Mouse (Mus musculus) kidney, embryonic 15.5 days (tissue): ENCODE measurements around the gene Gm853. TPM values are rescaled to one million over a fixed set of nuclear protein-coding genes. Genes with fewer than 3 reads are reported as not detected.

Experiments used
- ATAC-seq: fragments of 200-750 bp; cut with Nextera tagmentation; replicated peaks from 2 replicates; pipeline ENCODE4 v1.8.0; 2017; ENCODE audit warnings: moderate TSS enrichment; ENCODE audit not compliant: low FRiP score
- H3K27ac ChIP-seq: fragments of 300-500 bp; sonication (generic); 2 replicates; pipeline ENCODE4 v1.5.1; 2015; ENCODE audit warnings: mild to moderate bottlenecking, inconsistent platforms
- H3K27me3 ChIP-seq: fragments of 300-500 bp; sonication (generic); 2 replicates; pipeline ENCODE4 v1.6.1; 2015; ENCODE audit warnings: inconsistent platforms
- H3K36me3 ChIP-seq: fragments of 300-500 bp; sonication (generic); 2 replicates; pipeline ENCODE4 v1.6.1; 2015; ENCODE audit warnings: inconsistent platforms
- H3K4me1 ChIP-seq: fragments of 300-500 bp; sonication (generic); 2 replicates; pipeline ENCODE4 v1.6.1; 2015; ENCODE audit warnings: inconsistent platforms
- H3K4me2 ChIP-seq: fragments of 300-500 bp; sonication (generic); 2 replicates; pipeline ENCODE4 v1.6.1; 2015; ENCODE audit warnings: moderate library complexity, mild to moderate bottlenecking, inconsistent platforms
- H3K4me3 ChIP-seq: fragments of 300-500 bp; sonication (generic); replicated peaks from 2 replicates; pipeline ENCODE4 v1.5.1; 2015; ENCODE audit warnings: mild to moderate bottlenecking, inconsistent platforms
- H3K9ac ChIP-seq: fragments of 300-500 bp; sonication (generic); 2 replicates; pipeline ENCODE4 v1.6.1; 2015; ENCODE audit warnings: mild to moderate bottlenecking, inconsistent platforms
- H3K9me3 ChIP-seq: fragments of 300-500 bp; sonication (generic); replicated peaks from 2 replicates; pipeline ENCODE4 v1.6.1; 2016; ENCODE audit warnings: inconsistent platforms
- WGBS: fragments of 180-500 bp; shearing (Covaris S2); methylation state at CpG from one replicate; pipeline ENCODE4 v1.1.7; 2015; ENCODE audit warnings: mixed read lengths; 5-methylcytosine and 5-hydroxymethylcytosine counted together
- polyA plus RNA-seq: library from polyadenylated mRNA; unstranded; fragments of >200 nt; fragmentation: Nextera tagmentation; extraction: Ambion mirVana; gene quantifications from 2 replicates; pipeline ENCODE4 v1.2.1, GENCODE M21; 2015

Gm853 gene
- 0.26 and 0.39 TPM in 2 replicates for polyA plus RNA-seq

DNA sequence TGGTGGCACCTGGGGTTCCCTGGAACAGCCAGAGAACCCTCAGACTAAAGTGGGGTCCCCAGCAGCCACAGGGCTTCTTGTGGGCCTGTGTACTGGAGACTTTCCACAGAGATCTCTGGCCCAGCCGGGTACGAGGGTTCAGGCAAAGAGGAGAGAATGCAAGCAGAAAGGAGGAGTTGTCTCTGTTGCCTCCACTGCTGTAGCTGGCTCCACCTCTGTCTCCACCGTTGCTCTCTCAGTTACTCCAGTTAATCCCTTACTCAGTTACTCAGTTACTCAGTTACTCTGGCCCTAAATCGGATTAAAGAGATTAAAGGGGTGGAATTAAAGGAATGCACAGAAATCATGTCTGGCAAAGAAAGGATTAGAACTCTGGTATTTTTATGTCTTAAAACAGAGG, at the start of gene Gm853:
TSS of gene Gm853 (minus strand) at position 223 of the 400 bp plus-strand sequence.
- Histone ChIP-seq H3K27ac (no peak within 1 kb of the TSS), H3K9ac (no peak within 1 kb of the TSS), H3K4me2 (no peak within 1 kb of the TSS), H3K36me3 (no peaks in the 10 kb centered on the region), H3K4me3 (no peak within 1 kb of the TSS), H3K27me3 (peaks cover 8% of the 10 kb centered on the region; the same call in 1 of the 2 replicates), H3K4me1 (no peaks in the 10 kb centered on the region), H3K9me3 (no peaks in the 10 kb centered on the region)
- 69% methylated on average over 4 of the region's 4 CpGs for WGBS
- ATAC-seq, result no peak

DNA sequence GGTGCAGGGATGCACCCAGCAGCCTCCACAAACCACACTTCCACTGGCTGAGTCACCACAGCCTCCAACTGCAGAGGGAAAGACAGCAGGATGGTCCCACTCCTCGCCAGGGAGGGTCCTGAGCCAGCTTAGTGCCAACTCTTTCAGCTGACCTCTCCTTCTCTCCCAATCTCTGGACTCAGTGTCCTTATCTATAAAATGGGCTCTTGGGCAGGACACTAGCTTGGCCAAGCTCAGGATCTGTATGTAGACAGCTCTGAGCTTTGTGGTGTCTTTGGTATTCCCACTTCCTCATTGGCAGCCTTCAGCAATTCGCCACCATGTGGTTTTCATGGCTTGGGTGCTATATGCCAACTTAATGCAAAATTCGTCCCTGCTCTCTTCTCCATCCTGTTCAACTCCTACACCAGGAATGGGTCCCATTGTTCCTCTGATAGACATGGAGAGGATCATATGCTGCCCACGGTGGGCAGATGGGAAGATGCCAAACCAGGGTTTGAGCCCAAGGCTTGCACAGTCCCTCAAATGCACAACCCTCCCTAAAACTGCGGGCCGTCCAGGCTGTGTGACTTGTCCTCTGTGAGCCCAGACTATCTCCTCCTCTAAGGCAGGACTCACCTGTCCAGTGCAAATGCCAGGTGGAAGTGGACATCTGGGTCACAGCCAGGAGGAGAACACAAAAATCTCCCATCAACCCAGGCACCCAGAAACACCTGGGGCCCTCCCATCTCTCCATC, 48.6 kb upstream of the Gm853 start:
- 83% methylated on average over 6 of the region's 6 CpGs for WGBS
- peaks cover 37% of the 10 kb centered on the region for H3K27me3 ChIP-seq

DNA sequence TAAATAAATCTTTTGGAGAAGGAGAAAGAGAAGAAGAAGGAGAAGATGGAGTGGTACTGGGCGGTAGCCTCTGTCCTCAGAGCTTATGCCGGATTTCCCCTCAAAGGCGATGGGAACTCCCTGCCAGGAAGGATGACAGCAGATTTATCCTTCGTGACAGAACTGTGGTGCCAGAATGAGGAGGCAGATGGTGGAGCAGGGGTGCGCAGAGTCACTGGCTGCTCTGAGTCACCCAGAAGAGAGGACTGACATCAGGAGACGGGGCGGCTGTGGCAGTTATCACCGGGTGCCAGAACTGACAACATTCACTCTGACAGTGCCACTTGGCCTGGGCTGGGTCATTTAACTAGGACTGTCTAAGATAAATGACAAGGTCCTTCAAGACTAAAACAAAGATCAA, 47.9 kb upstream of the Gm853 start:
- no peak for ATAC-seq
- Histone ChIP-seq H3K4me3 (no peak overlapping the region), H3K36me3 (no peaks in the 10 kb centered on the region), H3K4me1 (peaks cover 31% of the 10 kb centered on the region), H3K27me3 (peaks cover 32% of the 10 kb centered on the region), H3K9ac (no peak overlapping the region), H3K4me2 (no peak overlapping the region), H3K9me3 (no peaks in the 10 kb centered on the region), H3K27ac (no peak overlapping the region)
- 81% methylated on average over 8 of the region's 8 CpGs for WGBS

More for the DNA sequence above, 48.6 kb upstream of the Gm853 start:
- Histone ChIP-seq H3K4me3 (no peak overlapping the region), H3K36me3 (no peaks in the 10 kb centered on the region), H3K4me1 (peaks cover 37% of the 10 kb centered on the region), H3K9ac (no peak overlapping the region), H3K9me3 (no peaks in the 10 kb centered on the region), H3K27ac (no peak overlapping the region), H3K4me2 (no peak overlapping the region)
- no peak for ATAC-seq

DNA sequence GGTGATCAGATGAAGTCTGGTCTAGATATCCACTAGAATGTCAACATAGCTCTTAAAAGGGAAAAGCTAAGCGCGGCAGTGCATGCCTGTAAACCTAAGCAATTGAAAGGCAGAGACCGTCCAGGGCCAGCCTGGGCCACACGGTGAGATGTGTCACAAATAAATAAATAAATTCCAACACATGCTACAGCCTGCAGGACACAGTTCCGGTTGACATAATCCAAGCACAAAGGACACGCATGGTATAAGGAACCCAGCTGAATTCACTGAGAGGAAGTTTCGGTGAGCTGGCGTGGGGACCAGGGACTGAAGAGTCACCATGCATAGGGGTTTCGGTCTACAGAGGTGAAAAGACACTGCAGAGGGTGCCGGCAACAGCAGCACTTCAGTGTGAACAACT, 46.5 kb upstream of the Gm853 start:
- no peak for ATAC-seq
- H3K27me3 ChIP-seq, result peaks cover 33% of the 10 kb centered on the region
- no peak overlapping the region for H3K4me2 ChIP-seq
- no peak overlapping the region for H3K9ac ChIP-seq
- H3K4me1 ChIP-seq, result peaks cover 31% of the 10 kb centered on the region
- H3K36me3 ChIP-seq, result no peaks in the 10 kb centered on the region
- H3K4me3 ChIP-seq, result no peak overlapping the region
- no peaks in the 10 kb centered on the region for H3K9me3 ChIP-seq
- no peak overlapping the region for H3K27ac ChIP-seq
- 86% methylated on average over 10 of the region's 10 CpGs for WGBS

DNA sequence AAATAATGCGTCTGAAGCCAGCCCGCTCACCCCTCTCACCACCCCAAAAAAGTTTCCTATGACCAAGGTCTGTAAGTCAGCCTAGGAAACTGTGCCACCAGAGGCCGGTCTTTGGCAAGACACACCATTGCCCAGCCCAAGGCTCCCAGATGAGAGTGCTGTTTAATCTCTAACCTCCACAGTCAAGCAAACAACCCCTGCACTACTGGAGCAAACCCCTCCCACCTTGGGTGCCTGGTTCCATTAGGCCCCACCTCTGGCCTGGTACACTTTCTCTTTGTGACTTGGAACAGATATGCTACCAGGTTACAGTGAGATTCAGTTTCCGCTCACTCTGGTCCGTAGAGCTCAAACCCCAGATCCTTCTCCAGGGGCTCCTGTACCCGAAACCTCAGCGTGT, 44.9 kb upstream of the Gm853 start:
- ATAC-seq, result 0 out of 2 replicates have a peak, but pooled peaks have one; percentile 44
- peaks cover 31% of the 10 kb centered on the region for H3K4me1 ChIP-seq
- H3K4me3 ChIP-seq, result no peak overlapping the region
- no peak overlapping the region; the same call in 1 of the 2 replicates for H3K4me2 ChIP-seq
- 77% methylated on average over 7 of the region's 7 CpGs for WGBS
- peaks cover 29% of the 10 kb centered on the region for H3K27me3 ChIP-seq
- no peak overlapping the region for H3K27ac ChIP-seq
- H3K36me3 ChIP-seq, result peaks cover 8% of the 10 kb centered on the region; the same call in 1 of the 2 replicates
- no peaks in the 10 kb centered on the region for H3K9me3 ChIP-seq
- no peak overlapping the region for H3K9ac ChIP-seq

DNA sequence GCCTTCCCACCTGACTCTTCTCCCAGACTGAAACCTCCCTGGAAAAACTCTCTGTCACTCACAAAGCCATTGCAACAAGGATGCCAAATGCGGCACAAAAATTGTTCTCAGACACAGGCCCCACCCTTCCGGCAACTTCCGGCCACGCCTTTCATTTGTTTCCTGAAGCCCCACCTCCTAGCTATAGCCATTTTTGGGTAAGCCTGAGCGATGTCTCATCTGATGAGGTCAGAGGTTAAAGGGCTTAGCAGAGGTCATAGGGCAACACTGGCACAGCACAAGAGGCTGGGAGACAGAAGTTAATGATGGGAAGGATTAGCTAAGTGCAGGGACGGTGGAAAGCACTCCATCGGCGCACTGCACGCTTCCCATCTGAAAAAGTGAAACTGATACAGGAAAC, 44.4 kb upstream of the Gm853 start:
- Histone ChIP-seq H3K4me1 (peaks cover 31% of the 10 kb centered on the region), H3K36me3 (peaks cover 8% of the 10 kb centered on the region; the same call in 1 of the 2 replicates), H3K4me2 (peak overlapping the region; percentile 31; the same call in 1 of the 2 replicates), H3K27ac (no peak overlapping the region), H3K4me3 (no peak overlapping the region), H3K9ac (no peak overlapping the region), H3K27me3 (peaks cover 26% of the 10 kb centered on the region), H3K9me3 (no peaks in the 10 kb centered on the region)
- WGBS, result 57% methylated on average over 9 of the region's 9 CpGs
- no peak for ATAC-seq

DNA sequence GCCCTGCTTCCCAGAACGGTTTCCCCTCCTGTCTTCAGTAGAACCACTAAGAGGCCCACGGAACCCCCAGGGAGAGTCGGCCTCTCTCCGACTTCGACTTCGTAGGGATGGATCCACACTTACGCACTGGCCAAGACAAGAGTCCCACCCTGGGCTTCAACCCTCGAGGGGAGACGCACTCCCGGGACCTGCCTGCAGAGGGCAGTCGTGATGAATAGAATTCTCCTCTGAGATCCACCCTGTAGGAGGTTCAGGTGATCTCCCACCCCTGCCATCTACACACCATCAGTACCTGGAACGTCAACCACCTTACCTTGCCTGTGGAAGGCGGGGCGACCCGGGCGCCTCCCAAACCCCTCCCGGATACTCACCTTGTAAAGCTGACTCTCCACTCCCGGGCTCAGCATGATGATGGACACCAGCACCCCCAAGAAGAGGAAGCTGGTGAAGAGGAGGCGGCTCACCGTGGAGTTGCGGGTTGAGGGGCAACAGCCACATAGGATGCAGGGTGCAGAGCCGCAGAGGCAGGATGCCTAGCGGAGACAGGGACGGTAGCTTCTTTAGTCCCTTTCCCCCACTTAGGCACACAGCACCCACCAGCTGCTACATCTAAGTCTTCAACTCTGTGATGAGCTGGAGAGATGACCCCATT, 42.6 kb upstream of the Gm853 start:
- no peak overlapping the region for H3K27ac ChIP-seq
- H3K4me3 ChIP-seq, result no peak overlapping the region
- H3K36me3 ChIP-seq, result peaks cover 8% of the 10 kb centered on the region; the same call in 1 of the 2 replicates
- no peak overlapping the region for H3K9ac ChIP-seq
- peaks cover 31% of the 10 kb centered on the region for H3K4me1 ChIP-seq
- H3K27me3 ChIP-seq, result peaks cover 24% of the 10 kb centered on the region
- H3K4me2 ChIP-seq, result peak overlapping the region; percentile 46
- no peaks in the 10 kb centered on the region for H3K9me3 ChIP-seq
- 24% methylated on average over 24 of the region's 24 CpGs for WGBS
- peak; percentile 50 for ATAC-seq

DNA sequence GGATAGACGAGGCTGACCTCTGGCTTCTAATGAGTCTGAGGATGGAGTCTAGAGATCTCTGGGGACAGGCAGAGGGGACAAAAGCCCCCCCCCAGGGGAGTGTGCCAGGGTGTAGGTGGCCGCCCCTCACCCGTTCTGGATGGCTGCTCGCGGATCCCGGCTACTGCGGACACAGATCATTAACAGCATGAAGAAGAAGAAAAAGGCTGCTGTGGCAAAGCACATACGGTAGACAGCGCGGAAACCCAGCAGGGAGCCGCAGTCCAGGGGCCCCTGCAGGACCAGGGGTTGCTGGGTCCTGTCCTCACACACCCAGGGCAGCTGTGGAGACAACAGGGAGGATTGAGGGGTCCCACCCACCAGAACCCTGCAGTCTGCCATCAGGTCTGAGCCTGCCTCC, 41.9 kb upstream of the Gm853 start:
- Histone ChIP-seq H3K4me3 (no peak overlapping the region), H3K4me1 (peaks cover 31% of the 10 kb centered on the region), H3K4me2 (peak overlapping the region; percentile 46), H3K27ac (peak overlapping the region; percentile 48), H3K27me3 (peaks cover 24% of the 10 kb centered on the region), H3K9me3 (no peaks in the 10 kb centered on the region), H3K36me3 (peaks cover 8% of the 10 kb centered on the region; the same call in 1 of the 2 replicates), H3K9ac (no peak overlapping the region)
- 21% methylated on average over 11 of the region's 11 CpGs for WGBS
- peak; percentile 79 for ATAC-seq

DNA sequence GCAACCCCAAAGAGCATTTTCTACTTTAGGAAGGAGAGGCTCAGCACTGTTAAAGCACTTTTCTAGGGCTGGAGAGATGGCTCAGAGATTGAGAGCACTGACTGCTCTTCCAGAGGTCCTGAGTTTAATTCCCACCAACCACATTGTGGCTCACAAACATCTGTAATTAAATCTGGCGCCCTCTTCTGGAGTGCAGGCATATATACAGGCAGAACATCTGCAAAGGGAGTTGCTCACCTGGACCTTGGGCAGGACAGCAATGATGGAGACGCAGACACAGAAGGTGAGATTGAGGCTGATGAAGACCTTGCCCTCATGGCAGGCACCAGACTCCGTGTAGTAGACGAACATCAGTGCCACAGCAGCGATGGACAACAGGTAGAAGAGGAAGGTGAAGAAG, 38.2 kb upstream of the Gm853 start:
- no peaks in the 10 kb centered on the region for H3K9me3 ChIP-seq
- H3K27ac ChIP-seq, result no peak overlapping the region
- H3K4me3 ChIP-seq, result no peak overlapping the region
- H3K36me3 ChIP-seq, result peaks cover 10% of the 10 kb centered on the region; the same call in 1 of the 2 replicates
- H3K4me1 ChIP-seq, result peaks cover 20% of the 10 kb centered on the region
- H3K27me3 ChIP-seq, result peaks cover 22% of the 10 kb centered on the region
- H3K4me2 ChIP-seq, result no peak overlapping the region
- no peak for ATAC-seq
- H3K9ac ChIP-seq, result no peak overlapping the region
- WGBS, result 38% methylated on average over 5 of the region's 5 CpGs

DNA sequence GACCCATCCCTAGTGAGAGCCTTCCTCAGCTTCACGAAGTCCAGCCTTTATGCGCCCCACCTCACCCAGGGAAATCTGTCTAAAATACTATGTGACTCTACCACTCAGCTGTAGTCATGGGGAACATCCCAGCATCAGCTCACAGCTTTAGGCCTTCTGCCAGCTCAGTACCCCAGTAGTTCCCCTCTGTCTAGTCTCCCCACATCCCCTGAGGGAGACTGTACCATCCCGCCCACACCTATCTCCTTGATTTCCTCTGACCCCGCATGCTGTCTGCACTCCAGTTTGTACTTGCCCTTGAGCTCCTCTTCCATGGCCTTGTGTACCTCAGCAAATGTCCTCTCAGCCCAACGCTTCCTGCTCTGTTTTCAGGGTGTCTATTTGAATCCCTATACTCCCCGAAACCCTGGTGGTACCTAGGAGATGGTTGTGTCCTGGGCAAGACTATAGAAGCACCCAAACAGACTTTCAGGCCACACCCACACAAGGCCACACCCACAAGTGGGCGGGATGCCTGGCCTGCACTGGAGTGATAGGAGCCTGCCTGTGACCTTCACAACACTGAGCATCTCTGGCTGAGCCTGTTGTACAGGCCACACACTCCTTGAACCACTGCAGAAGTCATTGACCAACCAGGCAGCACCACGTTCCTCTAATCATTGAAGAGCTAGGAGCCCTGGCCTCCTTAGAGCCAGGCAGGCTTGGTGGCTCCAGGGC, 30.4 kb upstream of the Gm853 start:
- Histone ChIP-seq H3K9me3 (no peaks in the 10 kb centered on the region), H3K4me2 (no peak overlapping the region), H3K27me3 (0 out of 2 replicates have a peak, but pooled peaks cover 2% of the 10 kb centered on the region), H3K4me3 (no peak overlapping the region), H3K4me1 (0 out of 2 replicates have a peak, but pooled peaks cover 5% of the 10 kb centered on the region), H3K36me3 (peaks cover 16% of the 10 kb centered on the region; the same call in 1 of the 2 replicates), H3K27ac (no peak overlapping the region), H3K9ac (no peak overlapping the region)
- WGBS, result 74% methylated on average over 8 of the region's 8 CpGs
- peak; percentile 80 for ATAC-seq

DNA sequence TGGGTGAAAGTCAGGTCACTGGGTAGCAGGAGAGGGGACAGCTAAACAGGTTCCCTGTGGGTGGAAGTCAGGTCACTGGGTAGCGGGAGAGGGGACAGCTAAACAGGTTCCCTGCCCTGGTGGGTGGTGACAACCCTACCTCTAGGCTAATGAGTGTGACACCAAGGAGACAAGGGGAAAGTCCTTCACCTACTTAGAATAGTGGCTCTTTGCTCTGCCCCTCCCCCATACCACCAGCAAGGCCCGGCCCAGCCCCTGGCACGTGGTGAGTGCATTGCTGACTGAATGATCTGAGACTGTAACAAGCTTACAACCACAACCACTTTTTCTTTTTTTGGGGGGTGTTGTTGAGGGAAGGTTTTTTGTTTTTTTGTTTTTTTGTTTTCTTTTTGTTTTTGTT, 29.6 kb upstream of the Gm853 start:
- WGBS, result 38% methylated on average over 3 of the region's 3 CpGs
- H3K9ac ChIP-seq, result no peak overlapping the region
- 0 out of 2 replicates have a peak, but pooled peaks have one; percentile 31 for ATAC-seq
- H3K4me2 ChIP-seq, result no peak overlapping the region
- H3K4me3 ChIP-seq, result no peak overlapping the region
- no peaks in the 10 kb centered on the region for H3K9me3 ChIP-seq
- peaks cover 16% of the 10 kb centered on the region; the same call in 1 of the 2 replicates for H3K36me3 ChIP-seq
- no peak overlapping the region for H3K27ac ChIP-seq
- 0 out of 2 replicates have a peak, but pooled peaks cover 5% of the 10 kb centered on the region for H3K4me1 ChIP-seq
- peaks cover 4% of the 10 kb centered on the region; the same call in 1 of the 2 replicates for H3K27me3 ChIP-seq
